Mouse (Mus musculus) heart, postnatal 0 days (tissue): ENCODE results near the gene Saysd1. TPM values are rescaled to one million over a fixed set of nuclear protein-coding genes. Genes with fewer than 3 reads are reported as not detected.

Experiments used
- ATAC-seq: fragments of 200-750 bp; cut with Nextera tagmentation; 2 replicates; pipeline ENCODE4 v1.8.0; 2017; ENCODE audit warnings: low read depth, moderate number of reproducible peaks, moderate library complexity; ENCODE audit not compliant: insufficient read depth
- DNase-seq: peaks from one replicate; pipeline ENCODE4 v3.0.0-alpha.2; 2016; ENCODE audit warnings: low spot score
- H3K27ac ChIP-seq: fragments of 300-500 bp; sonication (generic); 2 replicates; pipeline ENCODE4 v1.5.1; 2014; ENCODE audit warnings: low read depth, mild to moderate bottlenecking
- H3K27me3 ChIP-seq: fragments of 300-500 bp; sonication (generic); 2 replicates; pipeline ENCODE4 v1.6.1; 2014; ENCODE audit warnings: low read length, mixed read lengths; ENCODE audit not compliant: control insufficient read depth, insufficient read depth
- H3K36me3 ChIP-seq: fragments of 300-500 bp; sonication (generic); replicated peaks from 2 replicates; pipeline ENCODE4 v1.6.1; 2014; ENCODE audit warnings: low read length, mixed read lengths; ENCODE audit not compliant: control insufficient read depth, insufficient read depth
- H3K4me1 ChIP-seq: fragments of 300-500 bp; sonication (generic); 2 replicates; pipeline ENCODE4 v1.6.1; 2014; ENCODE audit warnings: antibody characterized with exemption; ENCODE audit not compliant: control insufficient read depth, insufficient read depth
- H3K4me2 ChIP-seq: fragments of 300-500 bp; sonication (generic); 2 replicates; pipeline ENCODE4 v1.6.1; 2014; ENCODE audit warnings: low read depth, mild to moderate bottlenecking, low read length, moderate library complexity
- H3K4me3 ChIP-seq: fragments of 300-500 bp; sonication (generic); 2 replicates; pipeline ENCODE4 v1.5.1; 2014; ENCODE audit warnings: low read depth, low read length
- H3K9ac ChIP-seq: fragments of 300-500 bp; sonication (generic); replicated peaks from 2 replicates; pipeline ENCODE4 v1.6.1; 2014; ENCODE audit warnings: low read depth, low read length, mixed read lengths
- H3K9me3 ChIP-seq: fragments of 300-500 bp; sonication (generic); replicated peaks from 2 replicates; pipeline ENCODE4 v1.6.1; 2016; ENCODE audit warnings: low read length; ENCODE audit not compliant: control insufficient read depth
- CTCF ChIP-seq: IDR thresholded peaks from 2 replicates; pipeline ENCODE4 v1.5.1; 2016; ENCODE audit warnings: antibody characterized with exemption, control low read depth, low read depth
- EP300 ChIP-seq: IDR thresholded peaks from 2 replicates; pipeline ENCODE4 v1.6.1; 2016; ENCODE audit warnings: antibody characterized with exemption, low read depth
- WGBS: fragments of 180-500 bp; shearing (Covaris S2); extraction: QIAGEN DNeasy Blood & Tissue Kit; methylation state at CpG from one replicate; pipeline ENCODE4 v1.1.7; 2014; 5-methylcytosine and 5-hydroxymethylcytosine counted together
- polyA plus RNA-seq: library from polyadenylated mRNA; unstranded; fragments of >200 nt; fragmentation: Nextera tagmentation; extraction: Ambion mirVana; gene quantifications from 2 replicates; pipeline ENCODE4 v1.2.1, GENCODE M21; 2015
- total RNA-seq: library from RNA; depleted of rRNA; stranded (reverse); fragments of >200 nt; gene quantifications from 2 replicates; pipeline ENCODE4 v1.2.3, GENCODE M21; 2014; ENCODE audit warnings: low replicate concordance

Saysd1 gene
- total and polyA plus RNA-seq, 2 experiments from 2014 or later, result 10.8 to 12.6 TPM

- DNase-seq (no peak), ATAC-seq (no peak)
- no peaks in the 10 kb centered on the region for H3K27me3 ChIP-seq
- TF ChIP-seq CTCF (no peak), EP300 (no peak)
- H3K4me2 ChIP-seq, result no peak overlapping the region
- WGBS, result 61% methylated on average over 3 of the region's 3 CpGs
- H3K9me3 ChIP-seq, result no peaks in the 10 kb centered on the region
- H3K36me3 ChIP-seq, result no peaks in the 10 kb centered on the region
- no peak overlapping the region for H3K9ac ChIP-seq
- no peak overlapping the region for H3K27ac ChIP-seq
- peaks cover 5% of the 10 kb centered on the region; the same call in 1 of the 2 replicates for H3K4me1 ChIP-seq
- no peak overlapping the region for H3K4me3 ChIP-seq
These were observed 33.5 kb upstream of the Saysd1 start for GRCm38 (mm10) chr14:20171840-20172239.

GRCm38 (mm10) chr14:20169251-20169650 is 30.9 kb upstream of the Saysd1 start:
- Histone ChIP-seq H3K36me3 (no peaks in the 10 kb centered on the region), H3K4me2 (no peak overlapping the region), H3K9me3 (no peaks in the 10 kb centered on the region), H3K4me3 (no peak overlapping the region), H3K27me3 (no peaks in the 10 kb centered on the region), H3K9ac (no peak overlapping the region), H3K27ac (no peak overlapping the region), H3K4me1 (peaks cover 12% of the 10 kb centered on the region; the same call in 1 of the 2 replicates)
- no peak for TF ChIP-seq CTCF
- no peak for TF ChIP-seq EP300
- no peak for ATAC-seq
- 92% methylated on average over 4 of the region's 4 CpGs for WGBS
- no peak for DNase-seq

GRCm38 (mm10) chr14:20168478-20168877 is 30.1 kb upstream of the Saysd1 start:
- Histone ChIP-seq H3K9ac (no peak overlapping the region), H3K4me2 (no peak overlapping the region), H3K4me1 (peaks cover 12% of the 10 kb centered on the region; the same call in 1 of the 2 replicates), H3K27me3 (no peaks in the 10 kb centered on the region), H3K9me3 (no peaks in the 10 kb centered on the region), H3K4me3 (no peak overlapping the region), H3K36me3 (no peaks in the 10 kb centered on the region), H3K27ac (no peak overlapping the region)
- TF ChIP-seq CTCF (no peak), EP300 (no peak)
- no peak for DNase-seq
- WGBS, result 92% methylated on average over 1 of the region's 1 CpGs
- no peak for ATAC-seq

- DNase-seq (no peak), ATAC-seq (no peak)
- H3K27ac ChIP-seq, result no peak overlapping the region
- no peaks in the 10 kb centered on the region for H3K9me3 ChIP-seq
- H3K36me3 ChIP-seq, result no peaks in the 10 kb centered on the region
- TF ChIP-seq EP300, result no peak
- H3K27me3 ChIP-seq, result no peaks in the 10 kb centered on the region
- no peak overlapping the region for H3K4me3 ChIP-seq
- H3K9ac ChIP-seq, result no peak overlapping the region
- H3K4me1 ChIP-seq, result peaks cover 12% of the 10 kb centered on the region; the same call in 1 of the 2 replicates
- H3K4me2 ChIP-seq, result no peak overlapping the region
- 90% methylated on average over 2 of the region's 2 CpGs for WGBS
These were observed 29.7 kb upstream of the Saysd1 start for GRCm38 (mm10) chr14:20168054-20168453.

- TF ChIP-seq CTCF, result no peak
- TF ChIP-seq EP300, result no peak
- peak; percentile 89 for ATAC-seq
- Histone ChIP-seq H3K27ac (no peak overlapping the region), H3K36me3 (no peaks in the 10 kb centered on the region), H3K4me3 (no peak overlapping the region), H3K4me2 (no peak overlapping the region), H3K9ac (no peak overlapping the region), H3K27me3 (no peaks in the 10 kb centered on the region), H3K9me3 (no peaks in the 10 kb centered on the region), H3K4me1 (peaks cover 6% of the 10 kb centered on the region; the same call in 1 of the 2 replicates)
- peak; percentile 59 for DNase-seq
- WGBS, result 26% methylated on average over 1 of the region's 1 CpGs
These were observed 27.1 kb upstream of the Saysd1 start for GRCm38 (mm10) chr14:20165413-20165812.

GRCm38 (mm10) chr14:20164438-20164837 is 26.1 kb upstream of the Saysd1 start:
- 92% methylated on average over 7 of the region's 7 CpGs for WGBS
- Histone ChIP-seq H3K9ac (no peak overlapping the region), H3K36me3 (no peaks in the 10 kb centered on the region), H3K4me2 (no peak overlapping the region), H3K4me3 (no peak overlapping the region), H3K27me3 (no peaks in the 10 kb centered on the region), H3K9me3 (no peaks in the 10 kb centered on the region), H3K27ac (no peak overlapping the region), H3K4me1 (peaks cover 6% of the 10 kb centered on the region; the same call in 1 of the 2 replicates)
- no peak for TF ChIP-seq EP300
- TF ChIP-seq CTCF, result no peak
- DNase-seq (no peak), ATAC-seq (no peak)
